Mouse (Mus musculus) hindbrain, postnatal 0 days (tissue): ENCODE results near the gene Mdga1. TPM values are rescaled to one million over a fixed set of nuclear protein-coding genes. Genes with fewer than 3 reads are reported as not detected.

ENCODE experiments used
- ATAC-seq: fragments of 200-750 bp; cut with Nextera tagmentation; 2 replicates; pipeline ENCODE4 v1.8.0; 2017; ENCODE audit warnings: mild to moderate bottlenecking, moderate TSS enrichment, moderate library complexity
- DNase-seq: peaks from one replicate; pipeline ENCODE4 v3.0.0-alpha.2; 2015; ENCODE audit warnings: low spot score
- H3K27ac ChIP-seq: fragments of 300-500 bp; sonication (generic); 2 replicates; pipeline ENCODE4 v1.5.1; 2014; ENCODE audit warnings: mild to moderate bottlenecking
- H3K27me3 ChIP-seq: fragments of 300-500 bp; sonication (generic); 2 replicates; pipeline ENCODE4 v1.6.1; 2014; ENCODE audit warnings: low read length, mixed read lengths; ENCODE audit not compliant: insufficient read depth
- H3K36me3 ChIP-seq: fragments of 300-500 bp; sonication (generic); 2 replicates; pipeline ENCODE4 v1.6.1; 2014; ENCODE audit warnings: low read length, mixed read lengths; ENCODE audit not compliant: insufficient read depth
- H3K4me1 ChIP-seq: fragments of 300-500 bp; sonication (generic); 2 replicates; pipeline ENCODE4 v1.6.1; 2014; ENCODE audit warnings: antibody characterized with exemption, low read length, mixed read lengths; ENCODE audit not compliant: insufficient read depth
- H3K4me2 ChIP-seq: fragments of 300-500 bp; sonication (generic); 2 replicates; pipeline ENCODE4 v1.6.1; 2014; ENCODE audit warnings: low read depth, mild to moderate bottlenecking, low read length, moderate library complexity, mixed read lengths
- H3K4me3 ChIP-seq: fragments of 300-500 bp; sonication (generic); 2 replicates; pipeline ENCODE4 v1.5.1; 2014; ENCODE audit warnings: low read length
- H3K9ac ChIP-seq: fragments of 300-500 bp; sonication (generic); replicated peaks from 2 replicates; pipeline ENCODE4 v1.6.1; 2014; ENCODE audit warnings: mild to moderate bottlenecking, low read length, moderate library complexity, mixed read lengths
- H3K9me3 ChIP-seq: fragments of 300-500 bp; sonication (generic); 2 replicates; pipeline ENCODE4 v1.6.1; 2016; ENCODE audit warnings: low read length, mixed read lengths
- CTCF ChIP-seq: IDR thresholded peaks from 2 replicates; pipeline ENCODE4 v1.5.1; 2016; ENCODE audit warnings: antibody characterized with exemption, control low read depth, low read depth
- WGBS: fragments of 180-500 bp; shearing (Covaris S2); extraction: QIAGEN DNeasy Blood & Tissue Kit; methylation state at CpG from one replicate; pipeline ENCODE4 v1.1.7; 2014; 5-methylcytosine and 5-hydroxymethylcytosine counted together
- polyA plus RNA-seq: library from polyadenylated mRNA; unstranded; fragments of >200 nt; fragmentation: Nextera tagmentation; extraction: Ambion mirVana; gene quantifications from 2 replicates; pipeline ENCODE4 v1.2.1, GENCODE M21; 2015
- total RNA-seq: library from RNA; depleted of rRNA; stranded (reverse); fragments of >200 nt; gene quantifications from 2 replicates; pipeline ENCODE4 v1.2.3, GENCODE M21; 2014

The Mdga1 gene
- total and polyA plus RNA-seq, 2 experiments from 2014 or later, result 16.7 to 104 TPM

- no peaks in the 10 kb centered on the region for H3K9me3 ChIP-seq
- no peaks in the 10 kb centered on the region for H3K27me3 ChIP-seq
- H3K4me1 ChIP-seq, result peaks cover 5% of the 10 kb centered on the region
- no peak overlapping the region for H3K4me2 ChIP-seq
- TF ChIP-seq CTCF, result no peak
- 56% methylated on average over 10 of the region's 10 CpGs for WGBS
- no peak overlapping the region for H3K9ac ChIP-seq
- H3K4me3 ChIP-seq, result no peak overlapping the region
- no peak for ATAC-seq
- no peak overlapping the region for H3K27ac ChIP-seq
- H3K36me3 ChIP-seq, result no peaks in the 10 kb centered on the region
- no peak for DNase-seq
These were observed 54.1 kb downstream of the Mdga1 start for GRCm38 (mm10) chr17:29915820-29916219.

- WGBS, result 91% methylated on average over 16 of the region's 16 CpGs
- H3K36me3 ChIP-seq, result no peaks in the 10 kb centered on the region
- H3K4me1 ChIP-seq, result no peaks in the 10 kb centered on the region
- no peak overlapping the region for H3K4me3 ChIP-seq
- no peak overlapping the region for H3K4me2 ChIP-seq
- no peak overlapping the region for H3K27ac ChIP-seq
- H3K9me3 ChIP-seq, result no peaks in the 10 kb centered on the region
- TF ChIP-seq CTCF, result no peak
- no peaks in the 10 kb centered on the region for H3K27me3 ChIP-seq
- ATAC-seq, result no peak
- no peak overlapping the region for H3K9ac ChIP-seq
- DNase-seq, result no peak
These were observed 56.5 kb downstream of the Mdga1 start for GRCm38 (mm10) chr17:29913301-29913965.

GRCm38 (mm10) chr17:29912733-29913132 lies 57.2 kb downstream of the Mdga1 start:
- WGBS, result 66% methylated on average over 5 of the region's 5 CpGs
- no peak overlapping the region for H3K9ac ChIP-seq
- DNase-seq (no peak), ATAC-seq (no peak)
- H3K27ac ChIP-seq, result no peak overlapping the region
- H3K4me3 ChIP-seq, result no peak overlapping the region
- no peaks in the 10 kb centered on the region for H3K4me1 ChIP-seq
- no peaks in the 10 kb centered on the region for H3K27me3 ChIP-seq
- no peak overlapping the region for H3K4me2 ChIP-seq
- H3K9me3 ChIP-seq, result no peaks in the 10 kb centered on the region
- H3K36me3 ChIP-seq, result no peaks in the 10 kb centered on the region
- no peak for TF ChIP-seq CTCF

GRCm38 (mm10) chr17:29909031-29909430 lies 60.9 kb downstream of the Mdga1 start:
- Histone ChIP-seq H3K9ac (no peak overlapping the region), H3K36me3 (no peaks in the 10 kb centered on the region), H3K4me2 (no peak overlapping the region), H3K27ac (no peak overlapping the region), H3K4me3 (no peak overlapping the region), H3K9me3 (no peaks in the 10 kb centered on the region), H3K4me1 (no peaks in the 10 kb centered on the region), H3K27me3 (no peaks in the 10 kb centered on the region)
- no peak for TF ChIP-seq CTCF
- DNase-seq (no peak), ATAC-seq (no peak)
- 91% methylated on average over 7 of the region's 7 CpGs for WGBS

- TF ChIP-seq CTCF, result no peak
- no peak for ATAC-seq
- H3K9me3 ChIP-seq, result no peaks in the 10 kb centered on the region
- H3K27me3 ChIP-seq, result no peaks in the 10 kb centered on the region
- H3K36me3 ChIP-seq, result no peaks in the 10 kb centered on the region
- DNase-seq, result no peak
- WGBS, result 70% methylated on average over 5 of the region's 5 CpGs
- H3K9ac ChIP-seq, result no peak overlapping the region
- no peak overlapping the region for H3K27ac ChIP-seq
- no peak overlapping the region for H3K4me3 ChIP-seq
- no peak overlapping the region for H3K4me2 ChIP-seq
- H3K4me1 ChIP-seq, result peaks cover 9% of the 10 kb centered on the region; the same call in 1 of the 2 replicates
These were observed 65.2 kb downstream of the Mdga1 start for GRCm38 (mm10) chr17:29904694-29905093.

- H3K27ac ChIP-seq, result no peak overlapping the region
- no peak overlapping the region for H3K9ac ChIP-seq
- no peak for ATAC-seq
- H3K36me3 ChIP-seq, result no peaks in the 10 kb centered on the region
- no peak for TF ChIP-seq CTCF
- no peaks in the 10 kb centered on the region for H3K9me3 ChIP-seq
- H3K4me2 ChIP-seq, result no peak overlapping the region
- 42% methylated on average over 16 of the region's 16 CpGs for WGBS
- DNase-seq, result peak; percentile 61
- no peaks in the 10 kb centered on the region for H3K27me3 ChIP-seq
- H3K4me3 ChIP-seq, result no peak overlapping the region
- peaks cover 9% of the 10 kb centered on the region; the same call in 1 of the 2 replicates for H3K4me1 ChIP-seq
These were observed 67.3 kb downstream of the Mdga1 start for GRCm38 (mm10) chr17:29902406-29903155.

GRCm38 (mm10) chr17:29900289-29900688 lies 69.6 kb downstream of the Mdga1 start:
- no peak for ATAC-seq
- WGBS, result 75% methylated on average over 5 of the region's 5 CpGs
- Histone ChIP-seq H3K4me1 (peaks cover 9% of the 10 kb centered on the region; the same call in 1 of the 2 replicates), H3K27ac (no peak overlapping the region), H3K9me3 (no peaks in the 10 kb centered on the region), H3K4me3 (no peak overlapping the region), H3K4me2 (no peak overlapping the region), H3K36me3 (no peaks in the 10 kb centered on the region), H3K27me3 (no peaks in the 10 kb centered on the region), H3K9ac (no peak overlapping the region)
- TF ChIP-seq CTCF, result no peak
- no peak for DNase-seq
